Mouse (Mus musculus) urinary bladder, postnatal 4 days (tissue): ENCODE data around the gene Gm10840.
"Not testable (repeated sequence)": the region's sequence is repeated elsewhere in the genome, so short reads cannot be mapped to it uniquely, and the experiment has no call there.

Experiments used
- DNase-seq, 2 experiments: peaks; one replicate each; pipeline ENCODE4 v3.0.0; 2021 to 2022; ENCODE audit warnings: low spot score in 2 of 2

The Gm10840 gene

DNA sequence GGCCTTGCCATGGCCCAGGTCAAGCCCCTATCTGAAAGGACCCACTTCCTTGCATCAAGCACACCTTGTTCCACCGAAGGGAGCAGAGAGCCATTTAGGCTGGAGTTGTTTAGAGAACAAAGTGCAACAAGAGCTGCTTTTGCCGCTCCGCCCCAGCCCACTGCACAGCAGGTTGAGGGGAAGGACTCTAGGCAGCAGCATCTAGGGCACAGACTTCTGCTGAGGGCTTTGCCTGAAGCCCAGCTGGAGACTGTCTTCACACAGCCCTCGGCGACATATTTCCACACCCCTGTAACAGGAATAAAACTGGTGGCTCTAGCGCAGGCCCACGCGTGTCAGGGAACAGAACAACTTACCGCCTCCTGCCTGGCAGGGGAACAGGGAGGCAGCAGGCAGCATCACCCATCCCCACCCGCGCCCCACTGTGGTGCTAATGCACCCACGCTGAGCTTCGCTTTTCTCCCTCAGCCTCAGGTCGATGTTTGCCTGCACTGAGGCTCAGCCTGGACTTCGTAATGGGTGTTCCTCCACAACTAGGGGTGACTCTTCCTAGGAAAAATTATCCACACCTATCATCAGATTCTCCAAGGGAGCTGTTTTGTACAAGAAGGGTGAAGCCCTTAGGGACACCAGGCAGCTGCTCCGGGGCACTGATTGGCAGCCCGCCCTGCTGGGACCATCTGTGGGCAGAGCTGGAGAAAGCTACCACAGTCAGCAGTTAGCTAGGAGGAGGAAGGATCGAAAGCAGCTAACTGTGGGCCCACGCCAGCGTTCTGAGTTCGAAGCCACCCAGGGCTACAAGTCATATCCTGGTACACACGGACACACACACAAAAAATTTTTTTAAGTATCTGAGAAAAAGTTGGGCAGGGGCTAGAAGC, at the start of gene Gm10840, which contains the start of gene Limd2:
Gene Gm10840, plus strand, starts transcription at position 10 of the 881 bp plus-strand sequence.
Gene Limd2, minus strand, starts transcription at position 20 of the 881 bp plus-strand sequence.
- no peak for DNase-seq

DNA sequence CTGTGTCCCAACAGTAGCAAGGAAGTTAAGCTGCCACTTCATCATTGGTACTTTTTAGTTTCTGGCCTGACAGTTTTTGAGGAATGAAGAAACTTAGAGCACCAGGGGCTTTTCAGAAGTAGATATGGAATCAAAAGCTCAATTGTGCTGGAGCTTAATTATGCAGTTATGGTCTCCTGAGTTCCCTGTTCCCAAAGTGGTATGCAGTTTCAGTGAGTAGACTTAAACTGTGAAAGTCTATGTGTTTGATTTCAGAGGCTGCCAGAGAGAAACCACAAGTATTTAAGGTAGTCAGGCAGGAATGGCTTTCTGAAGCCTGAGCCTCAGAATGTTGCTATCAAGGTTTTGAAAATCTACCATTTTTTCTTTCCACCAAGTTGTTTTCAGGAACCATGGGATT, 49.0 kb upstream of the Gm10840 start:
- DNase-seq = no peak

DNA sequence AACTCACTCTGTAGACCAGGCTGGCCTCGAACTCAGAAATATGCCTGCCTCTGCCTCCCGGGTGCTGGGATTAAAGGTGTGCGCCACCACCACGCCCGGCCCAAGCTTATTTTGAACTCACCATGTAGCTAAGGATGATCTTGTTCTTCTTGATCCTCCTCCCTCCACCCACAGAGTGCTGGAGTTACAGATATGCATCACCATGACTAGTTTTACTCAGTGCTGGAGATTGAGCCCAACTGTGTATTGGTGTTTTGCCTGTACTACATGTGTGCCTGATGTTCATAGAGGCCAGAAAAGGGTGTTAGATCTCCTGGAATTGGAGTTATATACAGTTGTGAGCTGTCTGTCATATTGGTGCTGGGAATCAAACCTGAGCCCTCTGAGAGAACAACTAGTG, 38.4 kb upstream of the Gm10840 start:
- DNase-seq = no peak

DNA sequence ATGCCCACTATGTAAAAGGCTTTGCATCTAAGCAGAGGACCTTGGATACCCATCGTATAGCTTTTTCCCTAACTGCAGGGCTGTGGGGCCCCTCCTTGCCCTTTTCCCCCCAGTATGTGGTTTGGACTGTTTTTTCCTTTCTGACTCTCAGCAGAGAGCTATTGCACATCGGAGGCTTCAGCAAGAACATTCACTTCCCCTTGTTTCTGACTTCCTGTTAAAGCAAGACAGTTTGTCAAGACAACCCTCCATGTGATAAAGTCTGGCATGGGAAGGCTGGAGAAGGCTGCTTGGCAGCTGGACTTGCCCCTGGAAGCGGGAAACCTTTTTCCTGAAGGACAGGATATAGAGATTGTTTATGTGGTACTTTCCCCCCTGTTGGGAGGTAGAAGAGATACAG, 37.9 kb upstream of the Gm10840 start:
- DNase-seq = no peak

DNA sequence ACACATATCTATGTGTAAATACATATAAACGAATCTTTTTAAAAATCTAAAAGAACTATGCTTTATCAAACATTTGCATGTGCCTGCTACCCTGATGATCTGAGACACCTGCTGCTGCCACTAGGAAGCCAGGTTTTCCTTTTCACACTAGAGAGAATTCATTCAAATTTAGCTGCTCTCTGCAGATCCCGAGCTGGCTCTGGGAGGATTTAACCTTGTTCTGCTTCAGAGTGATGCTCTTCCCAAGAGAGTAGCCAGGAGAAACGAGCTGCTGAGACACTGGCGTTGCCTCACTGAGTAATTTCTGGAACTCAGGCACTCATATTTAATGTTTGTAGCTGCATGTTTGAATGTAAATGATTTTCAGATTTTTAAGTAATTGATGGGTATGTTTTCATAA, 35.9 kb upstream of the Gm10840 start:
- no peak for DNase-seq

DNA sequence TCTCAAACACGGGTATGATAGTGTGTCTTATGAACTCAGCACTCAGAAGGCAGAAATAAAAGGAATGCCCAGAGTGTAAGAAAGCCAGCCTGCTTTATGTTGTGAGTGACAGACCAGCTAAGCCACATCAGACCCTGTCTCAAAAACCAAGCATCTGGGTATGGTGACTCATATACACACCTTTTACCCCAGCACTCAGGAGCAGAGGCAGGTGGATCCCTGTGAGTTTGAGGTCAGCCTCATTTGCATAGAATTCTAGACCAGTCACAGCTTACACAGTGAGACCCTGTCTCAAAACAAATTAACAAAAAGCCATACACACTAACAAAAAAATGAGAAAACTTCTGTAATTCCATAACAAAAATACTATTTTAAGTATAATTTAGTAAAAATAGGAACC, 34.8 kb upstream of the Gm10840 start:
- DNase-seq = no peak

DNA sequence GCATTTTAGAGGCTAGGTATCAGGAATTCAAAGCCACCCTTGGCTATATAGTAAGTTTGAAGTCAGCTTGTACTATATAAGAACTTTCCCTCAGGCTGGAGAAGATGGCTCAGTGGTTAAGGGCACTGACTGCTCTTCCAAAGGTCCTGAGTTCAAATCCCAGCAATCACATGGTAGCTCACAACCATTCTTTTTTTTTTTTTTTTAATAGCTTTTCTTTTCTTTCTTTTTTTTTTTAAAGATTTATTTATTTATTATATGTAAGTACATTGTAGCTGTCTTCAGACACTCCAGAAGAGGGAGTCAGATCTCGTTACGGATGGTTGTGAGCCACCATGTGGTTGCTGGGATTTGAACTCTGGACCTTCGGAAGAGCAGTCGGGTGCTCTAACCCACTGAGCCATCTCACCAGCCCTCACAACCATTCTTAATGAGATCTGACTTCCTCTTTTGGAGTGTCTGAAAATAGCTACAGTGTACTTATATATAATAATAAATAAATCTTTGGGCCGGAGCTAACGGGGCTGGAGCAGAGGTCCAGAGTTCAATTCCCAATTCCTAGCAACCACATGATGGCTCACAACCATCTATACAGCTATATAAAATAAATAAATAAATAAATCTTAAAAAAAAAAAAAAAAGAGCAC, 33.8 kb upstream of the Gm10840 start:
- not testable (repeated sequence) for DNase-seq

DNA sequence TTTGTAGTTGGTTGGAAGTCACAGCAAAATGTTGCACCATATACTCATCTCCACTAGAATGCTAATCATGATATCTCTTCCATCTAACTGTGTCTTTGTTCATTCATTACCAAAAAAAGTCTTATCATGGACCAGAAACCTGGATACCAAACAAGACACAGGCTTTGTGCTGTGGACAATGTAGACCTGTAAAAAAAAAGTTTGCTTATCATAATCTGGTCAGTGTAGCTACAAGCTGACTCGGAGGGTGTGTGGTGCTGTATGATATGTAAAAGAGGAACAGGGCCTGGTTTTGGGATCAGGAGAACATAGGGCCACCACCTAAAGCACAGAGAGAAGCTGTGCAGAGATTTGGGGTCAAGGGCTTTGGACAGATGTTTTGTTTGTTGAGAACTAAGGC, 31.2 kb upstream of the Gm10840 start:
- no peak for DNase-seq

DNA sequence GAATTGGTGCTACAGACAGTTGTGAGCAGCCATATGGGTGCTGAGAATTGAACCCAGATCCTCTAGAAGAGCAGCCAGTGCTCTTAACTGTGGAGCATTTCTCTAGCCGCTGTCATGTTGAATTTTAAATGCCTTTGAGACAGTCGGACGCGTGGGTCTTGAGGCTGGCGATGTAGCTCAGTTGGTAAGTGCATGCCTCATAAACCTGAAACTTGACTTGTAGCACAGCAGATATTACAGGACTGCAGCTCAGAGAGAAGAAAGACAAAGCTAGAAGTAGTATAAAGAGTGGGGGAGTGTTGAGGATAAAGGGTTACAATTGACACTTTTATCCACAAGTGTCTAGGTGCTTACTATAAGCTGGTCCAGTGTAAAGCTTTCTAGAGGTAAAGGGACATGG, 28.1 kb upstream of the Gm10840 start:
- no peak for DNase-seq

DNA sequence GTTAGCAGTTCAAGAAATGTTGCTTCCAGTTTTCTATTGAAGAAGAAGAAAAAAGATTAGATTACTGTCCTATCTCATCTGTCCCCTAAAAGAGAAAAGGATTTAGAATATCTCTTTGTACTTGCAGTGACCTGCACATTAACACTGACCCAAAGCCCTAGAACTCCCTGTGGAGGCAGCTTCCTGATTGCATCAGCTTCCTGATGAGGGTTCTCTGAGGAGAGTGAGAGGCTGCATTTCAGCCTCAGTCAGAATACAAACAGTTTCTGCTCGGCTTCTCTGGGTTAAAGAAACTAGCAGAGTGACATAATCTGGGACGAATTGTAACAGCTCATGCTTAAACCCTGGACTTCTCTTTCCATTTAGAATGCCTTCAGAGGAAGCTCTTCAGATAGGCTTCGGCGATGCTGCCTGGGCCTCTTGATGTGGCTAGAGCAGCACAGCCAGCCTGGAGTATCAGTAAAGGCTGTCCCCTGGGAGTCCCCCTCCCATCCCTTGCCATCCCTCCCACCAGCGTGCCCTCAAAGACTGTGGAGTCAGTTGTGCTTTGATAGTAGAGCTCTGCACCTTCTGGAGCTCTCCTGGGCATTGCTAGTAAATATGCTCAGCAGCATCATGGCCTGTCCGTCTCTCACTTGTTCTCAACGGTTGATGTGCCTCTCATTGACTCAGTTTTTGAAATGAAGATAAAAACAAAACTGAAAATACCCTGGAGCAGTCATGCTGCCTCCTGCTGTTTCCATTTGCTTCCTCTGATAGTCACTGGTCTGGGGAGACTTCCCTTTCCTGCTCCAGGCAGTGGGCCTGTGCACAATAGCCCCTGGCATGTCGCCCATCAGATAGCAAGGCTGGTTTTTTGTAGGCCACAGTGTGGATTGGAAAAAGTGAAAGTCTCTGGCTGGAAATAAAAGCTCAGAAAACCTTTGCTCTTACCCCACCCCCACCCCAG, 25.8 kb upstream of the Gm10840 start:
- DNase-seq = peak; percentile 64 to 87

DNA sequence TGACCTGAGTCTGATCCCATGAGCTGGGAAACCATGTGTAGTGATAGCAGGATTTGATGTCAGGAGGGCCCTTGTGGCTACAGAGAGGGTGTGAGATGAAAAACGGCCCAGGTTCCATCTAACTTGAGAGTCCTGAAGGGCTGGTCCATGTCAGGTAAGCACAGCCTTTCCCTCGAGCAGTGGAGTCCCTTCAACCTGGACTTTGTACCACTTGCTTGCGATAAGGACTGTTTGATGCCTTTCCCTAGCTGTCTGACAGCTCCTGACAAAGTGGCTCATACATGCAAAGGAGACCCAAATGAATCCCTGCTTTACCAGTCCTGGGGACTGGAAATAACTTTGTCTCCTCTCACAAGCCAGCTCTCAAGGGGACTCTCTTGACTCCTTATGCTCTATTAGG, 9.4 kb upstream of the Gm10840 start:
- DNase-seq = no peak

DNA sequence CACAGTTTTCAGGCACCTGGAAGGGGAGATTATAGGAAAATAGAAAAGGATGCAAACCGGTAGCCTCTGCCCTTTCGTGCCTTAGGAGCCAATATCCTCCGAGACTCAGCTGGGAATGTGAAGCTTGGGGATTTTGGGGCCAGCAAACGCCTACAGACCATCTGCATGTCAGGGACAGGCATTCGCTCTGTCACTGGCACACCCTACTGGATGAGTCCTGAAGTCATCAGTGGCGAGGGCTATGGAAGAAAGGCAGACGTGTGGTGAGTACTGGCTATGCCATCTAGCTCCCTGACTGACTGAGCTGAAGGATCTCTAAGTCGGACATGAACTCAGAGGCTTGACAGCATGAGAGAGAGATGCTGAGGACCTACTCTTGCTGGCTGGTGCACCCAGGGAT, 8.5 kb upstream of the Gm10840 start:
- DNase-seq = no peak

DNA sequence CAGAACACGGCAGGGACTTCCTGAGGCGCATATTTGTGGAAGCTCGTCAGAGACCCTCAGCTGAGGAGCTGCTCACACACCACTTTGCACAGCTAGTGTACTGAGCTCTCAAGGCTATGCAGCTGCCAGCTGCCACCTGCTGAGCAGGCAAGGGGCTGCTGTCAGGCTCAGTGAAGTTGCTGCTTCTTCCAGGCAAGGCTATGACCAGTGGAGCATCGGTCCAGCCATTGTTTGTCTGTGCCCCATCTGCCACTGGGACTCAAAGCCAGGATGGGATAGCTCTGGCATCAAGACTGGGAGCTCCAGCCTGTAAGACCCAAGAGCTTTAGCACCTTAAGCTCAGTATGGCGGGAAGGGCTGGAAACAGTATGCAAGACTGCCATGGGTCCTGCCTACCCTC, 6.6 kb upstream of the Gm10840 start:
- no peak for DNase-seq

DNA sequence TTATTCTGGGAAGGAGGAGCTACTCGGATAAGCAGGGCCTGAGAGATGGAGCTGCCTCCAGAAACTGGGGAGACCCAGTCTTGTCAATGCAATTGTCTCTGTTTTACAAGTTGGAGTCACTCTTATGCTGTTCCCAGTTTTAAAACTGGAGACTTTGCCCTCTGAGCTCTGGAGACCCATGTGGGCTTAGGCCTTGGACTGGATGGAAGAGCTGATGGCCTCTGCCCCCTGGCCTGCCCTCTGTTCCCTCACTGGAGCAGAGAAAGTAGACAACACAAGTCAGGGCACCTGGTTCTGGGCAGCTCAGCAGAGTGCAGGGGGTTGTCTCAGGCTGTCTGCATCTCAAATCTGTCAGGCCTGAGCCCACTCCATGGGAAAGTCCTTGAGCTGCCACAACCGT, 5.9 kb upstream of the Gm10840 start:
- DNase-seq = no peak

DNA sequence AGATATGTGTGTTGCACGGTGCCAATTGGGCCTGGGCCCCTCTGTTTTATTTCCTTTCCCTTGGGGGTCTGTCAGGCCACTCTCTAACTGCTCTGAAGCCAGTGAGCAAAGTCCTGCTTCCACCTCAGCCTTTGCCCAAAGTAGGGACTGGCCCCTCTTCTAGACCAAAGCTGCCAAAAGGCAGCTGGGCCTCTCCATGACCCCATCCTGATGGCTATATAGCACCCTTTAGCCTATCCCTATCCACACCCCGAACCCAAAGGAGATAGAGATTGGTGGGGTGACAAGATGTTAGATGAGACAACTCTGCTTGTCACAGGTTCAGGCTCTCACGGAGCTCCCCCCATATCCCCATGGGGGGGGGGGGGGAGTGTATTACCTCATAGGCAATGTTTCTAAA, 4.9 kb upstream of the Gm10840 start:
- DNase-seq = no peak

DNA sequence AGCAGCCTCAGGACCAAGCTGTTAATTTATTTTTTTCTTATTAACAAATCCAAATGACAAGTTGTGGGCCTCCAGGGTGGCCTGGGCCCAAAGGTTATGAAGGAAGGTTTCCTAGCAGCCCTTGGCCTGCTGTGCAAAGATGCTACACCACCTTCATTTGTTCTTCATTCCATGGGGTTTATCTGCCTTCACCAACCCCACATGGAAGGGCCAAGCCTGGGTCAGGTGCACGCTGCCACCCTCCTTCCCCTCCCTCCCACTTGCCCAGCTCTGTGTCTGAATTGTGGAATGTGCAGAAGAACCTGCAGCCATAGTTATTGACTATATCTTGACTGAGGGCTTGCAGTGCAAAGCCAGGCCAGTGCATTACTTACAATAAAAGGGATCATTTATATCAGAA, 4.4 kb upstream of the Gm10840 start:
- no peak for DNase-seq

DNA sequence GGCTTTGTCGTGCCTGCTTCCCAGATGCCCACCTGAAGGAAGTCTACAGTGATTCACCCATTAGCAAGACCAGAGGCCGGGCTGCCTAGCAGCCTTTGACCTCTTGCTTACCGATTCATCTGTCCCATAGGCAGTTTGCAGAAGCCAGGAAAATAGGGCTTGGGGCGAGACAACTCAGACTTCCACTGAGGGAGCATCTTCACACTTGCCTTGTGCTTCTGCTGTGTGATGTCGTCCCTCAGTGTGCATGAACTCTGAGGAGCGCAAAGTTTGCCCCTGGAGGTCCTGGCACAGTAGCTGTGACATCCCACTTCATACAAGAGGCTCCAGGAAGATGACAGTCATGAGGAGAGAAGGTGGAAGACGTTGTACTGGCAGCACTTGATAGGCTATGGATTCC, 3.5 kb upstream of the Gm10840 start:
- DNase-seq = no peak

DNA sequence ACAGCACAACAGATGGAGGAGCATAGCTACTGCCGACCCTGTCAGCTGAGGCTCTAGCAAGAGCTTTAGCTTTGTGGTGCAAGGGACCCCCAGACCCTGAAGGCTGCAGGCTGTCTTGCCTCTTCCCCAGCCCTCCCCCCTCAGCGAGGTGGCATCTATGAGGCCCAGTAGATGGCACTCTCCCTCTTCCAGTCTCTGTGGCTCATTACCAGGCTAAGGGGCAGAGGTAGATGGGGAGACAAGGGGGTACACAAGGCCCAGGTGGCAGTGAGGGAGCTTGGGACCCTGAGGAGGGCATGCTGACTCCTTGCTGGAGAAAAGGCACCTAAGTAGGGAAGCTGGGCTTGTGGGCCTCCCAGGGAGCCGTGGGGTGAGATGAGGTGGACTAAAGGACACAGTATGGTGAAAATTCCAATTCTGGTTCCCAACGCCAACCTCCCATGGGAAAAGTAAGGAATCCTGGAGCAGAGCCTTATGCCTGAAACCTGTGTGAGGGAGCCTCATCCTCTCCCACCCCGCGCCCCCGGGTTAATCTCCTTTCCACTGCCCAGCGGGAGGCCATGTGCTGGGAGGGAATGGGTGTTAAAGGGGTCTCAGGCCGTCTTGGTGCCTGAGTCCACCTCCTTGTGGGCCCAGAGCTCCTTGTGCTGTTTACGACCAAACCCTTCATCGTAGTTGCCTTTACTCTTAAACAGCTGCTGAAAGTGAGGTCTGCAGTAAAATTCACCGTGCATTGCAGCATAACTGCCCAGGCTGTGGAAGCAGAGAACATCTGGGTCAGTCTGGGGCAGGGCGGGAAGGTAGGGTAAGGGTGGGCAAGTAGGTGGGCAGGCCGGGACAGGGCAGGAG, 2.3 kb upstream of the Gm10840 start:
- DNase-seq = no peak

DNA sequence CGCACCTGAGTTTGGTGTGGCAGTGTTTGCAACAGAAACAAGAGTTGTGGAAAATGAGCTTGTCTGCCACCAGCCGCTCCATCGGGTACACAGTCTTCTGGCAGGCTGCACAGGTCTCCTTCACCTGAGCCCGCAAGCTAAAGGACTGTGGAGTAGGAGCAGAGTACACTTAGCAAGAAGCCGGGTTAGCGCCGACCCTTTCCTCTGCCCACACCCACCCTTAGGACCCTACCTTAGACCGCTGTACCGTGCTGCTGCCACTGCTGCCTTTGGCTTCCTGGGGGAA, 1.8 kb upstream of the Gm10840 start:
- no peak for DNase-seq

DNA sequence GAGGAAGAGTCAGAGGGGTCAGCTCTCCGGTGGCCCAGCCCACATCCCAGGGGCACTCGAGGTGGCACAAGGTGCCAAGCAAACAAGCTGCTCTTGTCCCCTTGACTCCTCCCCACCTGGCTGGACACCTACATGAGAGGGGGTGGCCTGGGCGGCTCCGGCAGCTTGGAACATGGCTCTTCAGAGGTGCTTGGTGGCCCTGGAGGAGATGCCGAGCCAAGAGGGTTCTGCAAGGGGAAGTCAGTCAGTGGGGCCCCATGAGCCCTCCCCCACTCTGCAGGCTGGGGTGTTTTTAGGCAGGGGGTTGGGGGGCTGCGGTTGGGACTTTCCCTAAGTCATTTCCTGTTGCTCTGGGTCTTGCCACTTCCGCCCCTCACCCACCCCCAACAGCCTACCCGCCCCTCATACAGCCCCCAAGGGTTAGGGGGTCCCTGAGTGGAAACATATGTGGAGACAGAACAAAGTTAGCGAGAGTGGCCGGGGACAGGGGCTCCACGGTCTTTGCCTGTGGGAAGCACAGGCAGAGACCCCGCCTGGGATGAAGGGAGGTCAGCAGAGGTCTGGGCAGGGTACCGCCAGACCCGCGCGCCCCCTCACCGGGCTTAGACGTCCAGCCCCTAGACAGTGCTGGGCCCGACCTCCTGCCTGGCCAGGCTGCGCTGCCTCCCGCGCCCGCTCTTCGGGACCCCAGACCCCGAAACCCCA, 1.3 kb upstream of the Gm10840 start:
- no peak for DNase-seq
